Mouse (Mus musculus) olfactory bulb, adult 2 months (tissue): ENCODE data around the gene Ttc27.

Source experiments
- CTCF ChIP-seq: fragments of 200-500 bp; IDR thresholded peaks from 2 replicates; pipeline ENCODE4 v1.5.1; 2012; ENCODE audit warnings: low read depth, mild to moderate bottlenecking, low read length, moderate library complexity; ENCODE audit not compliant: insufficient read depth
- POLR2A ChIP-seq: fragments of 200-500 bp; IDR thresholded peaks from 2 replicates; pipeline ENCODE4 v1.6.1; 2012; ENCODE audit warnings: mild to moderate bottlenecking, low read depth, low read length, moderate library complexity; ENCODE audit not compliant: insufficient read depth

DNA sequence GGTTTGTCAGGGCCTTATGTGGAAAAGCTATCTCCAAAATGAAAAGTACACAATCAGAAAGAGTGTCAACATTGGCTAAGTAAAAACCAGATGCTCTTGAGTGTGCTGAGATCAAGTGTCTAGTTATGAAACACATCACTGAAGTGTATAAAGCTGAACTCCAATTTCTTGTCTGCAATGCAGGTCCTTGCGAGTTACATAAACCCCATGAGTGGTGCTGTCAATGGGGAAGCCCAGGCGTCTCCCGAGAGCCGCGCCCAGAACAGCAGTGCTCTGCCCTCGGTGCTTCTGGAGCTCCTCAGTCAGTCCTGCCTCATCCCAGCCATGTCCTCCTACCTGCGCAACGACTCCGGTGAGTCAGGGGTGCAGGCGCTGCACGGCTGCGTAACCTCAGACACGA is 47.5 kb upstream of the Ttc27 start:
- no peak for TF ChIP-seq CTCF
- TF ChIP-seq POLR2A: no peak
